Mouse (Mus musculus): ENCODE results near the gene Gabpb1.
"Not testable (repeated sequence)": the region's sequence is repeated elsewhere in the genome, so short reads cannot be mapped to it uniquely, and the experiment has no call there.

The Gabpb1 gene

DNA sequence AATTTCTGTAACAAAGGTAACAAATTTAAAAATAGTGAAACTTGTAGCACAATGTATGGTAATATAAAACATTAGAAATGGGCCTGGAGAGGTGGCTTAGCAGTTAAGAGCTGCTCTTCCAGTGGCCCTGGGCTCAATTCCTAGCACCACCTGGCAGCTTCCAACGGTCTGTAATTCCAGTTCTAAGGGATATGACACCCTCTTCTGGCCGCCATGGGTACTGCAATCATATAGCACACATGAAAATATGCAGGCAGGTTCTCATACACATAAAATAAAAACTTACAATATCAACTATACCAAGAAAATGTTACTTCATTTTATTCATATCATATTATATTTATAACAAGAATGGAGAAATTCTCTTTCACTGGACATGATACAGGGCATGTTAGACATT is 35.8 kb downstream of the Gabpb1 start:
- no peak for DNase-seq (ENCODE audit: low spot score)

DNA sequence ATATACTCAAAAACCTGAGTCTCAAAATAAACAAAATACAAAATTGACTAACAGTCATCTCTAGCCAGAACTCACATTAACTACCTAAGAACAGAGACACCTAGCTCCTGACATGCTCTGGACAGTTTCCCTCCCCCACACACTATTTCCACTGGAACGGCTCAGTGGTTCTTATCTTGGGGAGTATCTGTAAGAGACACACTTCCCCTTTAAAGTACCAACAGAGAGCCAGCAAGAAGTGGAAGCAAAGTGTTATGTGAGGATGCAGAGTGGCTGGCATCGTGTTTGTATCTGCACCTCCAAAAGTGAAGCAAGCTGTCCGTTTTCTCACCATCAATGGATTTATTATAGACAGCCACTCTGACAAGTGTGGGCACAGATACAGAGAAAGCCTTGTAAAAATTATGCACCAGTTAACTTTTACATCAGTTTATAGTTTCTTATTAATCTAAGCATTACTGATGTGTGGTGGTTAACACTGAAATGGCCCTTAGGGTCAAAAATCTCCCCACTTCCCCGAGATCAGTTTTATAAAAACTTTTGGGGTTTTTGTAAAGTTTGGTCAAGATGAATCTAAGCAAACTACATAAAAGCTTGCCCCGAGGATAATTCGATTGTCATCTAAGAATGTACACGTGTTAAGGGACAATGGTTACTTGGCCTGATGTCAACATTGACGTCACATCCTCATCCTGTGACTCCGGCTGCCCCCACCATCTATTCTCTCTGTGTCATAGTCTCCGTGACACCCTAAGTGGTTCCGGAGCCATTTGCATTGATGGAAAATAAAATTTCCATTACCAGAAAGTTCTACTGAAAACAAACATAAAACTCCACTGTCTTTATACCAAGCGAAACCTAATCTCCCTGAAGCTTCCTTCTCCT is 40.0 kb downstream of the Gabpb1 start:
- no peak for DNase-seq (ENCODE audit: low spot score)

DNA sequence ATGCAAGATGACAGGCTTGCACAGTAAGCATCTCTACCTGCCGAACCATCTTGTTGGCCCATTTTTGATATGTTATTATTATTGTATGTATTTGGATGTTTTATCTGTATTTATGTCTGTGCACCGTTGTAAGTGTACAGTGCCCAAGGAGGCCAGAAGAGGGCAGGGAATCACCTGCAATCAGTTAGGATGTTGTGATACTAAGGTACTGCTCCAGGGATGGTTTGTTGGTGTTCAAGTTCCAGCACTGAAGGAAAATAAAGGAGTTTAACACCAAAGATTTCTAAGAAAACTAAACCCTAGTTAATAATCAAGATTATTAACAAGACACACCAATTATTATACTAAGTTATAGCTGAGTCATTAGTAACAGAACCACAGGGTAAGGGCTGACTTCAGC is 43.0 kb downstream of the Gabpb1 start:
- DNase-seq (ENCODE audit: low spot score) = no peak

DNA sequence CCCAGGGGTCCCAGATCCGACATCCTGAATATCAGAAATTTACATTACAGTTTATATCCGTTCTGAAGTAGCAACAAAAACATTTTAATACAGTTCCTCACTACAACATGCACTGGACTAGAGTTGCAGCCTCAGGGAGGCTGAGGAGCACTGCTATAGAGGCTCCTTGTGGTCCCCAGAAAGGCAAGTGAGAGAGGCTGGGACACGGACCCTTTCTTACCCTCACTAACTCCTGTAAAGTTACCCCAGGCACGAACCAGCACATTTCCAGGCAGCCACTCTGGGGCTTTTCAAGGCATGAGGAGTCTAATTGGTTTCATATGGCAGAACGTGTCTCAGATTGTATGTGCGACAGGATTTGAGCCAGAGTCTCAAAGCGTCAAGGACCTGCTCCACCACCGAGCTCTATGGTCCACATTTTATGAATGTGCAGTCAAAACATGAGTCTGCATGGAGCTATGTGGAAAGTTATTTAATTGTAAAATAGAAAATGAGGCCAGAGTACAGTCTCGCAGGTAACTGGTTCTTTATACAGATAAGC is 47.6 kb downstream of the Gabpb1 start:
- DNase-seq (ENCODE audit: low spot score) = no peak

DNA sequence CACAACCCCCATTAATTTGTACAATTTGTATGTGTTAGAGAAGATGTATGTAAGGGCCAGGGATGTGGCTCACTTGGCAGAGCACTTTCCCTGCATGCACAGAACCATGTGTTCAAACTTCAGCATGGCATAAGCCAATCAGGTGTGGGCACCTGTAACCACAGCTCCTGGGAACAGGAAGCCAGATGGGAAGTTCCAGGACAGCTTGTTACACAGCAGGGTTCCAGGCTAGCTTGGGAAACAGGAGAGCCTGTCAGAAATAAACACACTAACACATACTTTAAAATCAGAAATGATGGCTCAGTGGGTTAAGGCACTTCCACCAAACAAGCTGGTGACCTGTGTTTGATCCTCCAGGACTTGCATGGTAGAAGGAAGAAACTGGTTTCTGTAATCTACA is 53.0 kb downstream of the Gabpb1 start:
- no peak for DNase-seq (ENCODE audit: low spot score)

- DNase-seq (ENCODE audit: low spot score) = no peak
Measured at GRCm38 (mm10) chr2:126622455-126622854, 53.7 kb downstream of the Gabpb1 start.

DNA sequence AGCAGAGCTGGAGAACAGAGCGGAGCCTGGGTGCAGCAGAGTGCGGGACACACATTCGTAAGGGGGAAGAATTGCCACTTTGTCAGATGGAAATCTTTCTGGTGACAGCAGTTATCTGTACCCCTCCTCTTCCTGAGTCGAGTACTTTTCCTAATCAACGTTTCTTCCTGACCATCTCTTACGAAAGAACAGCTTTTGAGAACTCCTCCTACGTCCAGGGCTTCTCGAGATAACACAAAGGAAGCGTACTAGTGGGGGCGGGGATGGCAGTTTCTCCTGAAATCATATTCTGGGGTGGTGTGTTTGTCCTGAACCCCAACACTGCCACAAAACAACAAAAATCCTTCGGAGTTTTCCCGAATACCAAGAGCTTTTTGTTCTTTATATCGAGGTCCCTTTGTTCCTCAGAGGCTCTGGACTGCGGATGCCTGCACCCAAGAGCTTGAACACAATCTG is 56.9 kb downstream of the Gabpb1 start, which contains the start of gene Hdc:
Gene Hdc, minus strand, starts transcription at position 51 of the 456 bp plus-strand sequence.
- no peak for DNase-seq (ENCODE audit: low spot score)

DNA sequence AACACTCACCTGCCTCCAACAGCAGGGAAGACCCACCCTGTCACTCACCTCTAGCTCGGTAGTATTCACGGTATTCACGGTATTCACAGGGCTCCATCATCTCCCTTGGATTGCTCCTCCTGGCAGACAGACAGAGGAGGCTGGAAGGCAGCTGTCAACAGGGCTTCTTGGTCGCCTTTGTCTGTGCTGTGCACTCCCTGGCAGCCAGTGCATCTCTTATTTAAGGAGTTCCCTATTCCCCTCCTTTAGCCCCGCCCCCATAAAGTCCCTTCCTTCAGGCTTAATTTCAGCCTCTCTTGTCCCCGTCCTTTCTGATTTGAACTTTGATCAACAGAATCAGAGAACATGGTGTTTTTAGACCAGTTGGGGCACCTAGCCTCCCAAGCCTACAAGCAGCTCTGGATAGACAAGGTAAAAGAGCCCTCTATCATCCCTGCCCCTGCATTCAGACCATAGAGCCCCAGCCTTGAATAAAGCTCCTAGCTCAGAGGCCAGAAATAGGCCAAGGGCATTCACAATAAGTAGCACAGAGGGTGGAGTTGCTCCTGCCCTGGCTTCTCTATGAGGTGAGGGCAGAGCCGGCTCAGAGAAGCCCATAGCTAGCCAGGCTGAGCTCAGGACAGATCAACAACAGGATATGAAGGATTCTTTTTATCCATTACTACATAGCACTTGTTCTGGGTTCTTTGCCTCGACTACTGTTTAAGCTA is 57.5 kb downstream of the Gabpb1 start:
- no peak for DNase-seq (ENCODE audit: low spot score)

DNA sequence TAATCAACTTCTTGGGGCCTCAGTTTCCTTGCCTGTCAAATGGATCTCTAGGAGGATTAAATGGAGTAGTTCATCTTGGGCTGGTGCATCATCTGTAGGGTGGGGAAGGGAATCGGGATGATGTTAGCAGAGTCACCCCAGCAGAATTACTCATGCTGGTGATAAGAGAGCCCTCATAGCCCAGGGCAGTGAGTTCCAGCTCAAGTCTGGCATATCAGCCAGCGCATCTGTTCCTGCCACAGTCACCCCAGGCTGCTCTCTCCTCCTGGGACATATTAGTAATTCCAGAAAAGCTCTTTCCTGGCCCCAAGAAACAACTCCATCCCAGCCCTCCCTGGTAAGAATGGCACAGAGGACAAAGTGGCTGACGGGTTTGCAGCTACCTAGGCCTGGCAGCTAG is 60.8 kb downstream of the Gabpb1 start:
- no peak for DNase-seq (ENCODE audit: low spot score)

GRCm38 (mm10) chr2:126609600-126609999 is 66.5 kb downstream of the Gabpb1 start:
- not testable (repeated sequence) for DNase-seq (ENCODE audit: low spot score)

GRCm38 (mm10) chr2:126607553-126608203 is 68.5 kb downstream of the Gabpb1 start:
- DNase-seq (ENCODE audit: low spot score) = no peak

DNA sequence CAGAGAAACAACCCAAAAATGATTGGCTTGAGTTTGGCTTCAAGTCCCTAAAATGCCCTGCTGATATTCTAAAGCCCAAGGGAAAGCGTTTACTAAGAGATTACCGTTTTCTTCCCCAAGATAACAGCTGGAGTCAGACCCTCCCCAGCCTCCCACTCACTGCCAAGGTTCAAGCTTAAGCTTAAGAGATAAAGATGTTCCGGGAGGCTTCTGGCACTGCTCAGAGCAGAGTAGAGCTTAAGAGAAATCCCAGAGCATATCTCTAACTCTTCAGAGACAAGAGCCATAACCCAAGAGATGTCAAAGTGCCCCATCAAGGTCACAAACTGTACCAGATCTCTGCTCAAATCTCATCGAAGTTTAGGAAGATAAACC is 69.5 kb downstream of the Gabpb1 start:
- DNase-seq (ENCODE audit: low spot score) = no peak

GRCm38 (mm10) chr2:126606061-126606687 is 70.0 kb downstream of the Gabpb1 start:
- no peak for DNase-seq (ENCODE audit: low spot score)

DNA sequence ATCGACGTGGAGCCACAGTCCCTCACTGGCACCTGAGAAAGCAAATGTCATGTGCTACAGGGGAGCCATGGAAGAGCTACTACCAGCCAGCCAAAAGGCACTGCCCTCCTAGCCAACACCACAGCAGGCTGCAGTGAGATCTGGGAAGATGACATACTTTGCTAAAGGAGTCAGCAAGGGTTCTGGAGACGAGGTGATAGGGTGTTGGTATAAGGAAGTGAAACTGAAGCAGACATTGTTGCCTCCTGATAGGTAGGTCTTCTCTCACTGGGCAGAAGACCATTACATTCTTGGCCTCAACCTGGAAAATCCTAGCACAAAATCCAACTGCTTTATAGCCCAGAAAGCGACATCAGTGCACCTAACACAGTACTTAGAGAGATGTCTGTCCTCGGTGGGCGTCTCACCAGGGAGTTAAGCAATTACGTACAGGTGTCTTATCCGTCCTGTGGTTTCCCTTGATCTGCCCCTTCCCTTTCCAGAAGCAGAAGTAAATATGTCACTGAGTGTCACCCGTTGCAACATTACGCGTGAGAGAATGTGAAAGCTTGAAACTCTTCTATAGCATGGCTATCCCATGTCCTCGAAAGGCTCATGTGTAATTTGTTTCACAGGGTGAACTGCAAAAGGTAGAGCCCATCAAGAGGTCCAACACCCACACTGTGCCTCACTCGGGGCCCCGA is 74.1 kb downstream of the Gabpb1 start:
- no peak for DNase-seq (ENCODE audit: low spot score)

DNA sequence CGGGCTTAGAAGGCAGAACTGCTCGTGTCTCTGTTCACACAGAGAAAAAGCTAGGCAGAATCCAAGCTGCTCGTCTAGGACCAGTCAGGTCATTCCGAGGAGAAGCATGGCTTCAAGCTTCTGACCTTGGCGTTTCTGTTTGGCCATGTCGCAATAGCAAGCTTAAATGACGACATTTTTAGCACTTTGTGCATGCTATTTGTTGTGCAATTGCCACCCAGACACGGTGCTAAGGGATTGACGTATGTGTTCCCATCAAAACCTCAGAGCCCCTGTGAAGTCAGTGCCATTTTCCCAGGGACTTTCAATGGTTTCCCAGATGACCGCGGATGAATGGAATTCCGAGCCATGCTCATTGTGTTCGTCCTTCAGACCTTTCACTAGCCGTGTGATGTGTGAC is 75.6 kb downstream of the Gabpb1 start:
- DNase-seq (ENCODE audit: low spot score) = no peak

DNA sequence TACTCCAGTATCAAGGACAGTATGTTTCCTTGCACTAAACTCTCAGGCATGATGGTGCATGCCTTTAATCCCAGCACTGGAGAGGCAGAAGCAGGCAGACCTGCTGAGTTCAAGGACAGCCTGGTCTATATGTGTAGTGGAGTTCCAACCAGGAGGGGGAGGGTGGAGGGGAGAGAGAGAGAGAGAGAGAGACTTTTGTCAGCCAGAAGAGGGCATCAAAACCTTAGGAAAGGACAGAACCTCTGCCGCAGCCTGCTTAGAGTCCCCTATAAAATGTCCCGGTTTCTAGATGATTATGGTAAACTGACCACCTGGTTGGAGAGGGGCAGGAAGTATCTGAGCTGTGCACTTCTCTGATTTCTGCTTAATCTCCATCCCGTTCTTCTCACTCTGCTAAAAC is 77.1 kb downstream of the Gabpb1 start:
- DNase-seq (ENCODE audit: low spot score) = no peak

DNA sequence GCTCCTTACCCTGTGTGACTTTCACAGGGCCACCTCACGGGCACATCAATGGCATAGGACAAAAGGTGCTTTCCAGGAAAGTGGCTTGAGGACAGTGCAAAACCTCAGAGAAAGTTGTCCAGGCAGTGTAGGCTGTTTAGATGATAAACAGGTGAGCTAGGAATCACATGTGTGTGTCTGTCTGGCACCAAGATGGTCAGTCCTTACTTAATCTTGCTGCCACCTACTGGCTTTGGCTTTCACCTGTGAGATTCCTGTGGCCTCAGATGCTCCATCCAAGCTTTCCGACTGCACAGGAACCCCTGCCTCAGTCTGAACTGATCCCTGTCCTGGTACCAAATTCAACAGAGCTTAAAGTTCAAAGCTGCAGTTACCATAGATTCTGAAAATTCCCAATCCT is 77.8 kb downstream of the Gabpb1 start:
- no peak for DNase-seq (ENCODE audit: low spot score)

DNA sequence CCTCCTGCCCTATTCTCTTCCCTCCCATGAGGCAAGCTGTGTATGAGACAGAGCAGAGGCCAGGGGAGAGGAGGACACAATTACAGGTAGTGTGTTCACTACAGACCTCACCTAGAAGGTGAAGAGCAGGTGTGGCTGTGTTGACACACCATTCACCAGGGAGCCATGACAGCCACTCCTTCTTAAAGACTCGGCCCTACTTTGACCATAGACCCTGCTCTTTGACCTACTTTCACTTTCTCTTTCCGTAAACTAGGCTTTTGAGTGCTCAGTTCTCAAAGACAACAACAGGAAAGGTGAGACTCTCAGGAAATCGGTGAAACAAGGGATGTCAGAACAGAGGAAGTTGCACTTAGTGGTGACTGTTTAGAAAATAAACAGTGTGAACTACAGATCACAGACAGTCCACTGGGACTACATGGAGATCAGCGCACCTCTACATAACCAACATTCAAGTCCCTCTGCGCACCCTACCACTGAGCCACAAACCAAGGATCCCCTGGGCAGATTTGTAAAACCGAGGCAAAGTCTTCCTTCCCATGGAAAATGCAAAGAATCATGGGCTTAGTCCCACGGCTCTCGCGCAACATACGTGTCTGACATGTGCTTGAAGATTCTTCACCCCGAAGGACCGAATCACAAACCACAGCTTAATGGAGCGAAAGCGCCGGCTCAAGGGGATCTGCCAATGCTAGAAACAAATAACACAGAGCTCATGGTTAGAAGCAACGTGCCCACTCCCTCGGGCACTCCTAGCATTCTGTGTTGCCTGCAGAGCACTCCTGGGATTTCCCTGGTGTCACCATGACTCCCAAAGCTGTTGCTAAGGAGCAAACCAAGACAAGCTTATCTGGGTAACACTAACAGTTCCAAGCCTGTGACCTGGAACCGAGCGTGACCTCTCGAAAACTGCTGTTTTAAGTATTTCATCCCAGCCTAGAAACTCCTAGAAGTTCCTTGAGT is 78.6 kb downstream of the Gabpb1 start:
- no peak for DNase-seq (ENCODE audit: low spot score)

- DNase-seq (ENCODE audit: low spot score) = no peak
Measured at GRCm38 (mm10) chr2:126596347-126597072, 79.6 kb downstream of the Gabpb1 start.

Data from urinary bladder, postnatal 14 days (tissue).